Mouse (Mus musculus) MEL (cell line): Measurements from ENCODE around the gene Clec4a1.

ENCODE experiments used
- CTCF ChIP-seq, 3 experiments: IDR thresholded peaks in 2 of 3; conservative IDR thresholded peaks in 1 of 3; 2 replicates each; pipeline ENCODE4 v1.5.1; 2011 to 2012; ENCODE audit warnings: low read length in 3 of 3, low read depth in 2 of 3, mild to moderate bottlenecking in 2 of 3, improper control_type of control experiment in 1 of 3, inconsistent platforms in 1 of 3, mixed read lengths in 1 of 3, moderate library complexity in 1 of 3; ENCODE audit not compliant: control insufficient read depth in 1 of 3, insufficient read depth in 1 of 3, poor library complexity in 1 of 3, severe bottlenecking in 1 of 3
- KAT2A ChIP-seq: conservative IDR thresholded peaks from 2 replicates; pipeline ENCODE4 v1.6.1; 2012; ENCODE audit warnings: low read depth, low read length, improper control_type of control experiment, inconsistent platforms
- POLR2A ChIP-seq, 2 experiments: IDR thresholded peaks; 2 replicates each; pipeline ENCODE4 v1.6.1; 2011 to 2012; ENCODE audit warnings: low read length in 2 of 2, mild to moderate bottlenecking in 2 of 2, control low read depth in 1 of 2, improper control_type of control experiment in 1 of 2, low read depth in 1 of 2, moderate library complexity in 1 of 2; ENCODE audit not compliant: control insufficient read depth in 1 of 2, insufficient read depth in 1 of 2, poor library complexity in 1 of 2
- USF1 ChIP-seq: IDR thresholded peaks from 2 replicates; pipeline ENCODE4 v1.6.1; 2014; ENCODE audit warnings: low read depth, mild to moderate bottlenecking, inconsistent platforms, low read length, improper control_type of control experiment, moderate library complexity

DNA sequence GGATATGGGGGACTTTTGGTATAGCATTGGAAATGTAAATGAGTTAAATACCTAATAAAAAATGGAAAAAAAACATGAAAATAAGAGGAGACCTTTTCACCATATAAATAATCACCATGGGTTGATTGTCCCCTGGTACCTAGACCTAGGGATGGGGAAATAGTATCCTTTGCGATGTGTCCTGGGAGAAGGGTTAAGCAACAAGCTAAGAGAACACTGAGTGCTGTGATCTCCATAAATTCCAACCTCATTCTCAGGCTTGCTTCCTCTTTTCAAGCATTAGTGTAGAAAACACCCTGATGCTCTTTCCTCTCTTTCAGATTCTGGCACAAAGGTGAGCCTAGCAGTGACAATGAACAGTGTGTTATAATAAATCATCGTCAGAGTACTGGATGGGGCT lies 47.4 kb downstream of the Clec4a1 start:
- TF ChIP-seq POLR2A (IDR thresholded peaks at IDR 0.05; ENCODE audit: control insufficient read depth in 1 of 2, insufficient read depth in 1 of 2, low read depth in 1 of 2, low read length in 2 of 2, poor library complexity in 1 of 2) (no peak), USF1 (no peak), CTCF (IDR thresholded peaks at IDR 0.05 in 2 of 3, conservative IDR thresholded peaks at IDR 0.05 in 1 of 3; ENCODE audit: control insufficient read depth in 1 of 3, insufficient read depth in 1 of 3, low read depth in 2 of 3, low read length in 3 of 3, poor library complexity in 1 of 3, severe bottlenecking in 1 of 3) (no peak), KAT2A (no peak)
